Mouse (Mus musculus) layer of hippocampus, postnatal 25 days (tissue): Measurements from ENCODE around the gene B4galt5. TPM values are rescaled to one million over a fixed set of nuclear protein-coding genes. Genes with fewer than 3 reads are reported as not detected.
A peak's percentile ranks its signal among the peaks of the same experiment; 100 is the strongest.

Experiments
- DNase-seq, 2 experiments: peaks; one replicate each; pipeline ENCODE4 v3.0.0; 2022; ENCODE audit warnings: mixed read lengths in 2 of 2, low spot score in 1 of 2; ENCODE audit errors: extremely low spot score in 1 of 2
- total RNA-seq, 2 experiments: library from RNA; stranded (reverse); gene quantifications; 2 replicates each; pipeline ENCODE4 v1.2.3; 2021

Gene B4galt5
- total RNA-seq, 2 experiments from 2014 or later: 45.5 to 53.0 TPM

- DNase-seq: no peak
Measured at GRCm38 (mm10) chr2:167281461-167281860, 67.5 kb downstream of the B4galt5 start.

GRCm38 (mm10) chr2:167280986-167281310 is 68.0 kb downstream of the B4galt5 start:
- no peak for DNase-seq

- peak; percentile 75 to 80 for DNase-seq
Measured at GRCm38 (mm10) chr2:167280090-167280985, 68.6 kb downstream of the B4galt5 start.

- DNase-seq: peak; percentile 52 to 76
Measured at GRCm38 (mm10) chr2:167278751-167279526, 70.0 kb downstream of the B4galt5 start.

GRCm38 (mm10) chr2:167278011-167278410 is 71.0 kb downstream of the B4galt5 start:
- DNase-seq: no peak

- no peak for DNase-seq
Measured at GRCm38 (mm10) chr2:167277026-167277425, 72.0 kb downstream of the B4galt5 start.

GRCm38 (mm10) chr2:167275856-167276255 is 73.1 kb downstream of the B4galt5 start:
- no peak for DNase-seq

GRCm38 (mm10) chr2:167274713-167275465 is 74.1 kb downstream of the B4galt5 start:
- DNase-seq: no peak

GRCm38 (mm10) chr2:167273206-167273740 is 75.7 kb downstream of the B4galt5 start:
- no peak for DNase-seq

GRCm38 (mm10) chr2:167272706-167273105 is 76.3 kb downstream of the B4galt5 start:
- DNase-seq: no peak

- DNase-seq: no peak
Measured at GRCm38 (mm10) chr2:167271121-167271521, 77.9 kb downstream of the B4galt5 start.

GRCm38 (mm10) chr2:167270496-167270895 is 78.5 kb downstream of the B4galt5 start:
- DNase-seq: no peak

- DNase-seq: no peak
Measured at GRCm38 (mm10) chr2:167268721-167269120, 80.3 kb downstream of the B4galt5 start.

- DNase-seq: no peak
Measured at GRCm38 (mm10) chr2:167268411-167268690, 80.6 kb downstream of the B4galt5 start.

GRCm38 (mm10) chr2:167267531-167268410 is 81.2 kb downstream of the B4galt5 start:
- DNase-seq: no peak

GRCm38 (mm10) chr2:167266231-167266630 is 82.8 kb downstream of the B4galt5 start:
- no peak for DNase-seq

- no peak for DNase-seq
Measured at GRCm38 (mm10) chr2:167265806-167266205, 83.2 kb downstream of the B4galt5 start.

- DNase-seq: no peak
Measured at GRCm38 (mm10) chr2:167265021-167265420, 84.0 kb downstream of the B4galt5 start.

GRCm38 (mm10) chr2:167263931-167264330 is 85.1 kb downstream of the B4galt5 start:
- no peak for DNase-seq
